Mouse (Mus musculus): Measurements from ENCODE around the gene Prr5l. TPM values are rescaled to one million over a fixed set of nuclear protein-coding genes. Genes with fewer than 3 reads are reported as not detected.

Gene Prr5l
- 3.8 TPM for polyA plus RNA-seq (2021)

DNA sequence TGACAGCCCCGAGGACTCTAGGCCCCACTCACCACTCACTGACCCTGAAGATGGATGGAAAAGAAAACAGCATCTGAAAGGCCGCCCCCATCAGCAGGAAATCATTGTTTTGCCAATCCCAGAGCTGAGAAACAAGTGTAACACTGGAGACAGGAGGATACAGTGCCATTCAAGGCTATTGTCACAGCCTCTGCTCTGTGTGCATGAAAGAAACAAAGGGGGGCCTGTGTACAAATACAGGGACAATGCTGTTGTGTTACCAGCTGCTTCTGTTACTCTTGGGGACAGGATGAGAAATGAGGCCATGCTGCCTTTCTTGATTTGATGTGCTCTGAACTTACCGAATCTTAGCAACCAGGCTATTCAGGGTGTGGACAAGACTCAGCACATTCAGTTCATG, at the start of gene Prr5l:
Prr5l (minus strand) TSS at position 30 of the 400 bp plus-strand sequence.
- POLR2A ChIA-PET = no interaction called here
- ATAC-seq (no peak), DNase-seq (ENCODE audit: low read depth, low spot score) (no peak)
- no peak for TF ChIP-seq CTCF (IDR thresholded peaks at IDR 0.05)
- no peaks in the 10 kb centered on the region for H3K27me3 ChIP-seq
- CTCF ChIA-PET = interaction anchor here (1.2 kb wide), 1 partner anchor 66 kb away, joined by 3 read pairs; no protein-coding TSS in a partner anchor
- in situ Hi-C loops (cut with MboI; ENCODE audit: low pct_unique_long_range_greater_than_20kb) = no loop called here

DNA sequence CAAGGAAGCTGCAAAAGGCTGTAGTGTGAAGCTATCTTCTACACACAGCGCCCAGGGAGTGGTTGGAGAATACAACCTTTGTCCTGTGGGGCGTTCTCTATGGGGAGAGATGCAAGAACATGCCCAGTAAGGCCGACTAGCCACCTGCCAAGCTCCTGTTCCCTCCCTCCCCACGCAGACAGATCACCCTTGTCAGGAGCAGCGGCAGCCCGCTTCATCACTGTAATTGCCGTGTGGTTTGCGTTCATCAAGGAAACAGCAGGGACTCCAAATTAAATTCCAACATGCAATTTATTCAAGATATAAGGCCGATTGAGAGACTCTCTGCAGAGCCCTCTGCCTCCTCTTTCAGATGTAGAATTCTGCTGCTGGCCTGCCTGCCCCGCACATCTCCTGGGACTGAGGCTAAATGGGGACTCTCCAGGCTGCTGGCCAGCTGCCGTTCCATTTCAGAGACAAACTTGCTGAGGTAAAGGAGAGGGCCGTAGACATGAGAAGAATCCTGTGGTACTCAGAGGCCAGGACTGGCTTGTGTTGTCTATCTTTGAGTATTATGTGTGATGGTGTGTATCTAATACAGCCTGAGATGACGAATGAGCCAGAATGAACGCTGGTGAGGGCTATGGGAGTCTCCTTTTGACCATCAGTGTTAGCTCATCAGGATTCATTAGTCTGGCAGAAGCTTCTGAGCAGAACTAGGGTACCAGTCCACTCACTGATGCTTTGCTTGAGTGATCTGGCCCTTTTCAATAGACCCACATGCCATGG, 49.5 kb upstream of the Prr5l start:
- in situ Hi-C loops (cut with MboI; ENCODE audit: low pct_unique_long_range_greater_than_20kb) = no loop called here
- no peak for TF ChIP-seq CTCF (IDR thresholded peaks at IDR 0.05)
- POLR2A ChIA-PET = no interaction called here
- ATAC-seq = no peak
- no peaks in the 10 kb centered on the region for H3K27me3 ChIP-seq
- no peak for DNase-seq (ENCODE audit: low read depth, low spot score)
- CTCF ChIA-PET = interaction anchor here (0.9 kb wide), 1 partner anchor 12 kb away, joined by 3 read pairs; no protein-coding TSS in a partner anchor

DNA sequence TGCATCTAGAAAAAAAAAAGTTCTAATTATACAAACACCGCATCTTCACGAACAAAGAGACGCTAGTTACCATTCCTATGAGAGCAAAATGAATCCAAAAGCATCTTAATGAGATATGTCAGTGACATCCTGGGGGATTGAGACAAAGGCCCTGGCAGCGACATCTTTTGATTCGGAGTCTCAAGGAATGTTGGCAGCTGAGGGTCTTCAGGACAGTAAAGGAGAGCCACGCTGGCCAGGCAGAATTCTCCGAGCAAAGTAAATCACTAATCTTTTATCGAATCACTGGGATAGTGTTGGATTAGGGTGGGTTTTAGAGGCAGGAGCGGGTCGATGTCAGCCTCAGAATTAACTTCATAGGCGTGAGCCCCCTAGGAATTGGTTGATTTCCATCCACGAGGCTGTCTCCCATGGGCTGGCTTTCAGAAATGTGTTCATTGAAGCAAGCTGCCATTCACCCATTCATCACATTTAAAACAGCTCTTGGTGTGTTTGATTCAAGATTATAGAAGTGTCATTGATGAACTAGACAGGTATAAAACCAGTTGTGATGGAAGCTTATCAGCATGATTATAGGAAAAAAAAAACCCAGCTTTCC, 42.9 kb upstream of the Prr5l start:
- in situ Hi-C loops (cut with MboI; ENCODE audit: low pct_unique_long_range_greater_than_20kb) = no loop called here
- ChIA-PET CTCF (no interaction called here), POLR2A (interaction anchor here (0.6 kb wide), 1 partner anchor 18 kb away, joined by 3 read pairs; no protein-coding TSS in a partner anchor)
- ATAC-seq (no peak), DNase-seq (ENCODE audit: low read depth, low spot score) (no peak)
- no peaks in the 10 kb centered on the region for H3K27me3 ChIP-seq
- TF ChIP-seq CTCF (IDR thresholded peaks at IDR 0.05) = no peak

DNA sequence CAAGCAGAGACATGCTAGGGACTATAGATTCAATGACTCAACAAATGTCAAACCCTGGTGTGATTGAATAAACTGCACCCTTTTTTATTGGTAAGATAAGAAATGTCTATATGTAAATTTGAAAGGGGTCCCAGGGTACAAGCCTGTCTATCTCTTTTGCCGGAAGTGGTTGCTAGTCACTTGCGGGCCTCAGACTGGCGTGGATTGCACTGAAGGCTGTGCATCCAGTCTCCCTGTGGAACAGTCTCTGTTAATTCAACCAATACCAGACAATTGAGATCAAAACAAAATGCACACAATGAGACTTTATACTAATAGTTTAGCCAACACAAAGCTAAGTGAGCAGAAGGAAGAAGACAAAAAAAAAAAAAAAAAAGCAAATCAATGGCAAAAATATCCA, 42.4 kb upstream of the Prr5l start:
- ChIA-PET POLR2A (interaction anchor here (0.6 kb wide), 1 partner anchor 19 kb away, joined by 3 read pairs; no protein-coding TSS in a partner anchor), CTCF (no interaction called here)
- ATAC-seq = no peak
- no peak for DNase-seq (ENCODE audit: low read depth, low spot score)
- in situ Hi-C loops (cut with MboI; ENCODE audit: low pct_unique_long_range_greater_than_20kb) = no loop called here
- TF ChIP-seq CTCF (IDR thresholded peaks at IDR 0.05) = no peak
- no peaks in the 10 kb centered on the region for H3K27me3 ChIP-seq

DNA sequence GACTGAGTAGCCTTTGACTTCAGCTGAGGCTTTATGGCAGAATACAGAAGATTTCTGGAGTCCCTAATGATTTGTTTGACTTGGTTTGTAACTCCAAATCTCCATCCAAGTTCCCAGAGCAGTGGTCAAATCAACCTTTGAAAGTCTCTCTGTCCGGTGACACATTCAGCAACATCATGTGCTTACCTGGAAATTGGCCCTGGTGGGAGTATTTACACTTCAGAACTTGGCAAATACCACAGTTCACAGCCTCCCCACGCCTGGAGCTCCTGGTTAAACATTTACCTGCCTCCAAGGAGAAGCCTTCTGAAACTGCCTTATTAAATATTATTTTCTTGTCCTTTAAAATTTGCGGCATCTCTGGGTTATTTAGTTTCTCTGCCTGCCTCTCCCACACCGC, 40.4 kb upstream of the Prr5l start:
- in situ Hi-C loops (cut with MboI; ENCODE audit: low pct_unique_long_range_greater_than_20kb) = loop anchor here (25.0 kb wide), 2 partner anchors 739 to 1139 kb away; partner anchors contain the start of genes Apip, Pdhx and Slc1a2
- no peaks in the 10 kb centered on the region for H3K27me3 ChIP-seq
- ATAC-seq = no peak
- POLR2A ChIA-PET = no interaction called here
- CTCF ChIA-PET = no interaction called here
- no peak for TF ChIP-seq CTCF (IDR thresholded peaks at IDR 0.05)
- DNase-seq (ENCODE audit: low read depth, low spot score) = no peak

DNA sequence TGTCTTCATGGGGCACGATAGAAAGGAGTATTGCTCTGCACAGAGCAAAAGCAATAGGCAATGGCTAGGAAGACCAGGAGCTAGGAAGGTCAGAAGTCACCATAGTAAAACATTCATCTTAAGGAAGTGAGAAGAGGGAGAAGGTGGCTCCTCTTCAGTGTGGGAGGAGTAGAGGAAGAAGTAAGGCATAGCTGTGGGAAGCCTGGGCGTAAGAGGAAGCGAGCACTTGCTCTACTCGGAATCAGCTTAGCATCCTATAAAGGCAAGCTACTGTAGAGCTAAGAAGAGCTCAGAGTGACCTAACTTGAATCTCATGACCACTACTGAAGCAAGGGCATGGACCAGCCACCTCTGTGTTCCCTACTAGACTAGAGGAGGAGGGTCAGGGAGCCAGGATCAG, 39.5 kb upstream of the Prr5l start:
- TF ChIP-seq CTCF (IDR thresholded peaks at IDR 0.05) = no peak

DNA sequence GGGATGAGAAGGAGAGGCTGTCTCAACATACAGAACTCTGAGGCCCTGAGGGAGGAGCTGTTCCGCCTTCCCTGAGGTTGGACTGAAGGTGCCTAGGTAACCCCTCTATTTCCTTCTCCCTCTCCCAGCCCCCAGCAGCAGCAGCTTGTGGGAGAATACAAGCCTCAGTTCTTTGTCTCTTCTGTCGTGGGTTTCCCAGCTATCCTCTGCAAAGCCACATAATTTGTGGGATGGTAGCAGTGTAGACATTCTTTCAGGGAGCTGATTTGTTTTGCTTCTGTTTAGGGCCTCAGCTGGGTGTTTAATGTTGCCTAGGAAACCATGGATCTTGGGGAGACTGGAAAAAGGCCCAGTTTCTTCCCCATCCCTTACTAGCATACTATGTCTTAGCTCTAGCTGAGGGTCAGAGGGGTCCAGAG, 37.3 kb upstream of the Prr5l start:
- no peak for TF ChIP-seq CTCF (IDR thresholded peaks at IDR 0.05)
- H3K27me3 ChIP-seq = no peaks in the 10 kb centered on the region
- ATAC-seq (no peak), DNase-seq (ENCODE audit: low read depth, low spot score) (no peak)
- in situ Hi-C loops (cut with MboI; ENCODE audit: low pct_unique_long_range_greater_than_20kb) = loop anchor here (25.0 kb wide), 2 partner anchors 742 to 1142 kb away; partner anchors contain the start of genes Apip, Pdhx and Slc1a2
- CTCF ChIA-PET = interaction anchor here (0.9 to 1.4 kb wide), 3 partner anchors 10 to 127 kb away, joined by 3 read pairs; no protein-coding TSS in a partner anchor
- POLR2A ChIA-PET = no interaction called here

More for the DNA sequence above, 39.5 kb upstream of the Prr5l start:
- H3K27me3 ChIP-seq = no peaks in the 10 kb centered on the region
- ChIA-PET POLR2A (no interaction called here), CTCF (no interaction called here)
- in situ Hi-C loops (cut with MboI; ENCODE audit: low pct_unique_long_range_greater_than_20kb) = loop anchor here (25.0 kb wide), 2 partner anchors 740 to 1140 kb away; partner anchors contain the start of genes Apip, Pdhx and Slc1a2
- ATAC-seq = no peak
- no peak for DNase-seq (ENCODE audit: low read depth, low spot score)

DNA sequence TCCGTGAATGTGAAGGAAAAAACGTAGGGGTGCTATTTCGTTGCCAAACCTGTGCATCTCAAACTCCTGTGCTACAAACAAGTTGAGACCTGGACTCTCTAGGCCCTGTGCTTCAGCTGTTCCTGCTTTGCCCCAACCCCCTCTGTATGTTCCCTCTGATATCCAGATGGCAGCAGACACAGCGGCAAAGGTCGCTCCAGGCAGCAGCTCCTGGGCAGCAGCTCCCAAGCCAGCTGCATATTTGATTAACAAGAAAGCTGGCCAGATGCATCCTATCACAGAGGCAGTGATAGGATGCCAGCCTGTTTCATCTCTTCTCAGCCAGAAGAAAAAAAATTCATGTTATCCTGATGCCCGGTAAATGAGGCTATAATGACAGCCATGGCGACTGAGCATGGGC, 35.7 kb upstream of the Prr5l start:
- no peak for ATAC-seq
- CTCF ChIA-PET = interaction anchor here (4.2 kb wide), 1 partner anchor 12 kb away, joined by 18 read pairs; no protein-coding TSS in a partner anchor
- no peak for DNase-seq (ENCODE audit: low read depth, low spot score)
- no peaks in the 10 kb centered on the region for H3K27me3 ChIP-seq
- POLR2A ChIA-PET = interaction anchor here (0.6 kb wide), 1 partner anchor 1876 kb away, joined by 10 read pairs; no protein-coding TSS in a partner anchor
- TF ChIP-seq CTCF (IDR thresholded peaks at IDR 0.05) = no peak
- in situ Hi-C loops (cut with MboI; ENCODE audit: low pct_unique_long_range_greater_than_20kb) = loop anchor here (25.0 kb wide), 2 partner anchors 744 to 1144 kb away; partner anchors contain the start of genes Apip, Pdhx and Slc1a2

DNA sequence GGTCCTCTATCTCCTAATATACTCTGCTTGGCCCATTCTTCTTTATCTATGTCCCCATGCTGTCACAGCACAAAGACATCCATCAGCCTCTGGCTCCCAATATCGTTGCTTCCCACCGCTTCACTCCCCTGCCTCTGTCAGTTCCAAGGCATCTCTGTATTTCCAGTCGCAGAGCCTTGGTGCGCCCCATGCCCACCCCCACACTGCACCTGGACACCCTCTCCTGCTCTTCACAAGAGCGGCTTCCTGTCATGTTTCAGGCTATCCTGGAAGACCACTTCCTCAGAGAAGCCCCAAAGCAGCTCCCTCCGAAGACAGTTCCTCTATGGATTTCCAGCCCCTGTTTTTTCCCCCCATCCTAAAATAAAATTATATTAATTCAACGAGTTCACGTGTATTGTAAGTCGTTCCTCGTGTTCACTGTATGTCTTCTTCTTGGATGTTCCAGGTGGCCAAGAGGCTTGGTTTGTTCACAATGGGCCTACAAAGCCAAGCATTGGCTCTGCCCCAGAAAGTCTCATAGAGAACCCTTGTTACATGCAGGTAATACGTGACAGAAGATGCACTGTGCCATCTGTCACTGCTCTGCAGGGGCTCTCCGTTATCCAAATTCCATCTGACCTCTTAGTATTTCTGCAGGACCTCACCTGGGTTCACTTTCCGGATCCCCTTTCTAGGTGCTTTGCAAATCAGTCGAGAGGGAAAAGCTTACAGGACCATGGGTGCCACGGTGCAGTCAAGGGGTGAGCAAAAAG, 26.7 kb upstream of the Prr5l start:
- POLR2A ChIA-PET = interaction anchor here (1.2 kb wide), 1 partner anchor 8 kb away, joined by 3 read pairs; no protein-coding TSS in a partner anchor
- in situ Hi-C loops (cut with MboI; ENCODE audit: low pct_unique_long_range_greater_than_20kb) = loop anchor here (10.0 to 25.0 kb wide), 3 partner anchors 165 to 1153 kb away; partner anchors contain the start of genes Apip, Pdhx and Slc1a2
- DNase-seq (ENCODE audit: low read depth, low spot score) = no peak
- no peak for TF ChIP-seq CTCF (IDR thresholded peaks at IDR 0.05)
- no peaks in the 10 kb centered on the region for H3K27me3 ChIP-seq
- CTCF ChIA-PET = no interaction called here
- no peak for ATAC-seq

DNA sequence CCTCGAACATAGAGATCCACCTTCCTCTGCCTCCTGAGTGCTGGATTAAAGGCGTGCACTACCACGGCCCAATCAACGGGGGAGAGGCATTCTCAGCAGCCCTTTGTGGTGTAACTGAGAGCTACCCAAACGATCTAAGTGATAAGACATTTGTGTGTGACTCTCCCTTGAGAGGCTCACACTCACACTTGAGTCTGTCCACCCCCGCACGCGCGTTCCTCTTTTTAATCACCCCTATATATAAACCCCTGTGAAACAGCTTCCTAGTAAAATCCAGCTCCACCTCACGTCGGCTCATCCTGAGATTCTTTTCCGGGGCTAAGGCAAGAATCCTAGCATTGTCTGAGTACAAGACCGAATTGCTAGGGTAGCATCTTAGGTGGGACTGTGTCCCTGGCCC, 25.9 kb upstream of the Prr5l start:
- H3K27me3 ChIP-seq = no peaks in the 10 kb centered on the region
- CTCF ChIA-PET = no interaction called here
- DNase-seq (ENCODE audit: low read depth, low spot score) (no peak), ATAC-seq (no peak)
- POLR2A ChIA-PET = interaction anchor here (1.2 kb wide), 1 partner anchor 9 kb away, joined by 3 read pairs; no protein-coding TSS in a partner anchor
- no peak for TF ChIP-seq CTCF (IDR thresholded peaks at IDR 0.05)
- in situ Hi-C loops (cut with MboI; ENCODE audit: low pct_unique_long_range_greater_than_20kb) = loop anchor here (10.0 to 25.0 kb wide), 3 partner anchors 166 to 1154 kb away; partner anchors contain the start of genes Apip, Pdhx and Slc1a2
